Mouse (Mus musculus) lung, adult 2 months (tissue): ENCODE results near the gene Nrf1.

Experiments
- CTCF ChIP-seq: fragments of 200-500 bp; IDR thresholded peaks from 2 replicates; pipeline ENCODE4 v1.5.1; 2011; ENCODE audit warnings: mild to moderate bottlenecking, low read length, control low read depth; ENCODE audit not compliant: insufficient read depth
- POLR2A ChIP-seq: fragments of 200-500 bp; IDR thresholded peaks from 2 replicates; pipeline ENCODE4 v1.6.1; 2011; ENCODE audit warnings: low read depth, mild to moderate bottlenecking, control low read depth, low read length, borderline replicate concordance; ENCODE audit errors: extremely low read depth

DNA sequence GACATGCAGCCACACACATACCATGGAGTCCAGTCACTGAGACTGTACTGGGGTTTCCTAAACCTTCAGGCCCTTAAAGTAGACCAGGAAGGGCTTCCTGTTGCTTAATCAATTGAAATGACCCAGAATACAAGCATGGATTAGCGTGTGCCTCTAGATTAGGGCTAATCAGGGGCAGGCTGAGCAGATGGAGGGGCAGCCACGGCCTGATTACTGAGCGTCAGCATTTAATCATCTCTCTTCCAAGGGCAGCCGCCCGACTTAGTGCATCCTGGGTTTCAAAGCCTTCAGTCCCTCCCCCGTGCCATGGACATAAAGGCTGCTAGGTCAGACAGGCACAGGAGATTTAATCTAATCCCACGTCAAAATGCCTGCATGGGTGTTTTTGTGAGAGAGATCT lies 99.3 kb downstream of the Nrf1 start:
- TF ChIP-seq CTCF (no peak), POLR2A (no peak)
